Mouse (Mus musculus) thymus, postnatal 36 days (tissue): ENCODE results near the gene Ndufs2.

ENCODE experiments used
- DNase-seq, 2 experiments: peaks; one replicate each; pipeline ENCODE4 v3.0.0; 2022; ENCODE audit warnings: mixed read lengths in 2 of 2

Ndufs2 gene

DNA sequence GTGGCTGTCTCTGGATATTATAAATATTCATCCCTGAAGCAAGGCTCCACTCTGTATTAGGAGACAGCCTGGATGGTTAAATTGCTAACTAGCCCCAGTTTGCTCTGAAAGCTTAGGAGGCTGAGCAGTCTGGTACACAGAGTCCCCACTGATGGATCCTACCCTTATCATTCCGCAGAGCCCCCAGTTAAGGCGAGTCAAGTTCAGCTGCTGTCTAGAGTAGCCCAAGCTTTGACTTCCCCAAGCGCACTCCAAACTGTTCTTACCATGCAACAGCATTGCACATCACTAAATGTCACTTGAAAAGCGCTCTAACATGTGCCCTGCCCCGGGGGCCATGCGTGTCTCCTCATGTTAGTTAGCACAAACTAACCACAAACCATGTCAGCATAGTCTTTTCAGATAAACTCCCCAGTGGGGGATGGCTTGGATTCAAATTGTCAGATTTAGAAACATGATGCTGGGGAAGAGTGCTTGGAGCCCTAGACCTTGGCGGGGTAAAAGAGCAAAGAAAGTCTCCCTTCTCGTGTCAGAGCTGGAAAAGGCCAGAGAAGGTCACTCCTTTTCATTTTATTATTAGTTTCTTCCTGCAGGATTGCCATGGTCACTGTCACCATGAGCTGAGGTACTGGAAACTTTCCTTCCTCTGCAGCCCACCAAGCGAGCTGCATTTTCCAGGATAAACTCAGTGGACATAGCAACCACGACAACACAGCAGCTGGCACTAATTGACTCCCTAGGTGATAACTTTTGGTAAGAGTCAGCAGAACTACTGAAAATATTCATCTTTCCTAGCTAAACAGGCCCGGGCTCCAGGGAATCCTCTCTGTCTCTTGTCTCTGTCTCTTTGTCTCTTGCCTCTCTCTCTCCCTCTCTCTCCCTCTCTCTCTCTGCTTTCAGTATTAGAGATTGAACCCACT lies 57.0 kb downstream of the Ndufs2 start:
- DNase-seq = no peak

GRCm38 (mm10) chr1:171193093-171193840 lies 57.9 kb downstream of the Ndufs2 start:
- no peak for DNase-seq

DNA sequence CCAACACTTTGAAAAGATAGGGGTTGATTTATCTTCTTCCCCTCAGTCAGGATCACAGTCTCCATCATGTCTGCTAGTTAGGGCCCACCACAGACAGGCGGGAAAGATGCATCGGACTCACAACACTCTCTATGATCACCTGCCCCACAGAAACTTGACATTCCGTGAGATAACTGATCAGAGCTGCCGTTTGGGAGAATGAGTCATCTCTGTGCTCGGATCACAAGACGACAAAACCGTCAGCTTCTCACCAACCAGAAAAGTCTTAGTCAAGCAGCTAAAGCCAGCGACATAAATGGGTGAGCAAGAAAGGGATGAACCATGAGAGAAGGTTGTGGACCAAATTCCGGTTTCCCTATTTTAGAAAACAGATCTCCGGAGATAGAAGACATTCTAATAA lies 58.9 kb downstream of the Ndufs2 start:
- no peak for DNase-seq

DNA sequence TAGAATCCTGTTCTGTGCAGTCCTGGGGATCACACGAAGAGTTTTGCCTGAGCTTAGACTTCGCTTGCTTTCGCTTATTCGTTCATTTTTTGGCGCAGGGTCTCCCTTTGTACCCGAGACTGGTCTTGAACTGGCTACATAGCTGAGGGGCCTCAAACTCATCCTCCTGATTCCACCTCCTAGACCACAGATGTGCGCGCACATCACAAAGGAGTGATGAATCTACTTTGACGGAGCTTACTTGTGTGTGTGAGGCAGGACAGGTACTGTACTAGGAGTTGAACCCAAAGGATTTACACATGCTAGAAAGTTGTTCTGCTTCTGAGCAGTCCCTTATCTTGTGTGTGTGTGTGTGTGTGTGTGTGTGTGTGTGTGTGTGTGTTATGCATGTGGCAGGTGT lies 60.4 kb downstream of the Ndufs2 start:
- DNase-seq = no peak

DNA sequence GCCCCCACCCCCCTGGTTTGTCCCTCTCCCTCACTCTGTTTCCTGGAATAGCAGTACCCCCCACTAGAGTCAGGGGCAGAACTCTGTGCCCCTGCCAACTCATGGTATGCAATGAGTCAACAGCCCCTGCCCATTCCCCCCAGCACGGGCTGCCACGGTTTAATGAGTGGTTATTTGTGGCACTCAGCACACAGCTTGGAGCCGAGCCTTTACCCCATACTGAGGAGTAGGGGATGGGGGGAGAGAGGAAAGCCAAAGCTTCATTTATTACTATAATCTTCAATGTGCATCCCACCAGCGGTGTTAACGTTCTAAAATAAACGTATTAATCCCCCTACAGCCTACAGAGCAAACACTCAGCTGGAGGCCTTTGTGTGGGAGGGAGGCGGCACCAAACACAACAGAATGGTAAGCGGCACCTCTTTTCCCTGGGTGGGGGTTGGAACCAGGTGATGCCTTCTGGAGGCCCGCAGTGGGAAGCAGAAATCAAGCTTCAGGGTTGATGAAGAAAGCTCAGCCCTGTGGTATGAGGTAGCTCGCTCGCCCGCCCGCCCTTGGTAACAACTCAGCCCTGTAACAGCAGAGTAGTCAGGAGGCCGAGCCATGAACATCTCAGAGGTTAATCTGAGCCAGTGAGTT lies 61.6 kb downstream of the Ndufs2 start:
- DNase-seq = no peak

GRCm38 (mm10) chr1:171189046-171189445 lies 62.1 kb downstream of the Ndufs2 start:
- no peak for DNase-seq

DNA sequence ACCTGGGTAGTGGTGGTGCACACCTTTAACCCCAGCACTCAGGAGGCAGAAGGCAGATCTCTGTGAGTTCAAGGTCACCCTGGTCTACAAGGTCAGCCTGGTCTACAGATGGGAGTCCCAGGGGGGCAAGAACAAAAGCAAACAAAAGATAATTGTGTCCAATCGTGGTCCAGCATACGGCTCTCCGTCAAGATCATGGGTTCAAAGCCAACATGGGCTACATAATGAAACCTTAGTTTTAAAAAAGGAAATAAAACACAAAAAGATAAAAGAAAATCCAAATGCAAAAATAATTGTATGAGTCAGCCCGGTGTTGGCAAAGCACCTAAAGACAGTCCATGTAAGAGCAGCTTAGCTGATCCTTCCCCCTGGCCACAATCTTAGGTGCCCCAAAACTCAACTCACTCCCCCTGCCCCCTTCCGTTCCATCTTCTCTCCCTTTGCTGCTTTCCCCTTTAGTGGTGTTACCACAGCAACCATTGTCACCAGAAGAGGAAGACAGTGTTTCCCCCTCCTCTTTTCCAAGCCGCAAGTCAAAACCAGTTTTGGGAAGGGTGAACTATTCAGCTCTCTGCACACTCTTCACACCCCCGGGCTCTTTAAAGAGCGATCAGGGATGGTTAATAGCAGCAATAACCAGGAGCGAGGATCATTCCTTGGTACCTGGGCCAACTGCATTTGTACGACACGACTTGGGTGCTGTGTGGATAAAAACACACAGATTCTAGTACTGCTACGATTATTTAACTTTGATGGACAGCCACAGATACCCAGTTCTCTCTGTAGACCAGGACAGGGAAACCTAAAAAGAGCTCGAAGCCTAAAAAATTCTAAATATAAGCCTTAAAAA lies 63.1 kb downstream of the Ndufs2 start:
- DNase-seq = no peak

GRCm38 (mm10) chr1:171185655-171186054 lies 65.5 kb downstream of the Ndufs2 start:
- no peak for DNase-seq
